Mouse (Mus musculus) embryonic facial prominence, embryonic 13.5 days (tissue): Measurements from ENCODE around the gene Sgpp1. TPM values are rescaled to one million over a fixed set of nuclear protein-coding genes. Genes with fewer than 3 reads are reported as not detected.
"Not testable (repeated sequence)": the region's sequence is repeated elsewhere in the genome, so short reads cannot be mapped to it uniquely, and the experiment has no call there.

Experiments
- ATAC-seq: fragments of 200-750 bp; cut with Nextera tagmentation; 2 replicates; pipeline ENCODE4 v1.8.0; 2017; ENCODE audit warnings: low read depth; ENCODE audit not compliant: insufficient number of reproducible peaks, insufficient read depth, low FRiP score, low TSS enrichment
- H3K27ac ChIP-seq: fragments of 300-500 bp; sonication (generic); 2 replicates; pipeline ENCODE4 v1.5.1; 2015; ENCODE audit warnings: moderate library complexity, mild to moderate bottlenecking, inconsistent platforms
- H3K27me3 ChIP-seq: fragments of 300-500 bp; sonication (generic); 2 replicates; pipeline ENCODE4 v1.6.1; 2015; ENCODE audit warnings: mild to moderate bottlenecking, inconsistent platforms
- H3K36me3 ChIP-seq: fragments of 300-500 bp; sonication (generic); 2 replicates; pipeline ENCODE4 v1.6.1; 2015; ENCODE audit warnings: mild to moderate bottlenecking, inconsistent platforms
- H3K4me1 ChIP-seq: fragments of 300-500 bp; sonication (generic); 2 replicates; pipeline ENCODE4 v1.6.1; 2015; ENCODE audit warnings: inconsistent platforms
- H3K4me2 ChIP-seq: fragments of 300-500 bp; sonication (generic); 2 replicates; pipeline ENCODE4 v1.6.1; 2015; ENCODE audit warnings: moderate library complexity, mild to moderate bottlenecking, inconsistent platforms
- H3K4me3 ChIP-seq: fragments of 300-500 bp; sonication (generic); 2 replicates; pipeline ENCODE4 v1.5.1; 2015; ENCODE audit warnings: mild to moderate bottlenecking, inconsistent platforms
- H3K9ac ChIP-seq: fragments of 300-500 bp; sonication (generic); 2 replicates; pipeline ENCODE4 v1.6.1; 2015; ENCODE audit warnings: mild to moderate bottlenecking, inconsistent platforms
- H3K9me3 ChIP-seq: fragments of 300-500 bp; sonication (generic); 2 replicates; pipeline ENCODE4 v1.6.1; 2016; ENCODE audit warnings: inconsistent platforms
- WGBS: fragments of 180-500 bp; shearing (Covaris S2); methylation state at CpG from one replicate; pipeline ENCODE4 v1.1.7; 2015; ENCODE audit warnings: mixed read lengths; 5-methylcytosine and 5-hydroxymethylcytosine counted together
- polyA plus RNA-seq: library from polyadenylated mRNA; unstranded; fragments of >200 nt; fragmentation: Nextera tagmentation; extraction: Ambion mirVana; gene quantifications from 2 replicates; pipeline ENCODE4 v1.2.1, GENCODE M21; 2015

The Sgpp1 gene
- polyA plus RNA-seq, 1 experiment from 2014 or later = 14.7 TPM

GRCm38 (mm10) chr12:75710596-75711376, 24.7 kb downstream of the Sgpp1 start:
- Histone ChIP-seq H3K27ac (no peak overlapping the region), H3K27me3 (no peaks in the 10 kb centered on the region), H3K4me2 (no peak overlapping the region), H3K9me3 (no peaks in the 10 kb centered on the region), H3K4me3 (no peak overlapping the region), H3K36me3 (peaks cover 1% of the 10 kb centered on the region; the same call in 1 of the 2 replicates), H3K9ac (no peak overlapping the region), H3K4me1 (no peaks in the 10 kb centered on the region)
- WGBS = 86% methylated on average over 9 of the region's 9 CpGs
- no peak for ATAC-seq

GRCm38 (mm10) chr12:75709506-75709905, 26.0 kb downstream of the Sgpp1 start:
- no peaks in the 10 kb centered on the region for H3K4me1 ChIP-seq
- no peak overlapping the region for H3K27ac ChIP-seq
- H3K4me3 ChIP-seq = no peak overlapping the region
- 90% methylated on average over 2 of the region's 2 CpGs for WGBS
- no peak overlapping the region for H3K4me2 ChIP-seq
- H3K36me3 ChIP-seq = no peaks in the 10 kb centered on the region; the same call in 1 of the 2 replicates
- ATAC-seq = no peak
- H3K9me3 ChIP-seq = no peaks in the 10 kb centered on the region
- no peak overlapping the region for H3K9ac ChIP-seq
- no peaks in the 10 kb centered on the region for H3K27me3 ChIP-seq

GRCm38 (mm10) chr12:75706670-75707069, 28.9 kb downstream of the Sgpp1 start:
- Histone ChIP-seq H3K27me3 (no peaks in the 10 kb centered on the region), H3K36me3 (no peaks in the 10 kb centered on the region), H3K27ac (no peak overlapping the region), H3K4me1 (peaks cover 7% of the 10 kb centered on the region), H3K4me3 (no peak overlapping the region), H3K9ac (no peak overlapping the region), H3K4me2 (no peak overlapping the region), H3K9me3 (no peaks in the 10 kb centered on the region)
- ATAC-seq = no peak
- WGBS = 88% methylated on average over 7 of the region's 7 CpGs

- 62% methylated on average over 3 of the region's 3 CpGs for WGBS
- Histone ChIP-seq H3K4me1 (peaks cover 14% of the 10 kb centered on the region), H3K27ac (no peak overlapping the region), H3K36me3 (no peaks in the 10 kb centered on the region), H3K9ac (no peak overlapping the region), H3K4me2 (no peak overlapping the region), H3K9me3 (0 out of 2 replicates have a peak, but pooled peaks cover 2% of the 10 kb centered on the region), H3K4me3 (no peak overlapping the region), H3K27me3 (no peaks in the 10 kb centered on the region)
- no peak for ATAC-seq
These were observed 32.8 kb downstream of the Sgpp1 start for GRCm38 (mm10) chr12:75702739-75703122.

- H3K27ac ChIP-seq = no peak overlapping the region
- 62% methylated on average over 14 of the region's 14 CpGs for WGBS
- H3K9ac ChIP-seq = peak overlapping the region; percentile 44; the same call in 1 of the 2 replicates
- H3K9me3 ChIP-seq = 0 out of 2 replicates have a peak, but pooled peaks cover 2% of the 10 kb centered on the region
- ATAC-seq = no peak
- no peaks in the 10 kb centered on the region for H3K27me3 ChIP-seq
- no peaks in the 10 kb centered on the region for H3K36me3 ChIP-seq
- H3K4me1 ChIP-seq = peaks cover 14% of the 10 kb centered on the region
- peak overlapping the region; percentile 47 for H3K4me2 ChIP-seq
- H3K4me3 ChIP-seq = peak overlapping the region; percentile 9; the same call in 1 of the 2 replicates
These were observed 33.3 kb downstream of the Sgpp1 start for GRCm38 (mm10) chr12:75702084-75702738.

GRCm38 (mm10) chr12:75701173-75702083, 34.1 kb downstream of the Sgpp1 start:
- Histone ChIP-seq H3K4me1 (peaks cover 14% of the 10 kb centered on the region), H3K27ac (no peak overlapping the region; the same call in 1 of the 2 replicates), H3K4me3 (peak overlapping the region; percentile 9; the same call in 1 of the 2 replicates), H3K27me3 (no peaks in the 10 kb centered on the region), H3K36me3 (no peaks in the 10 kb centered on the region), H3K9me3 (0 out of 2 replicates have a peak, but pooled peaks cover 2% of the 10 kb centered on the region), H3K4me2 (peak overlapping the region; percentile 47), H3K9ac (peak overlapping the region; percentile 44; the same call in 1 of the 2 replicates)
- ATAC-seq = no peak
- 33% methylated on average over 21 of the region's 21 CpGs for WGBS

- ATAC-seq = no peak
- 85% methylated on average over 3 of the region's 3 CpGs for WGBS
- Histone ChIP-seq H3K36me3 (no peaks in the 10 kb centered on the region), H3K4me1 (peaks cover 14% of the 10 kb centered on the region), H3K4me3 (no peak overlapping the region), H3K9ac (no peak overlapping the region), H3K27me3 (no peaks in the 10 kb centered on the region), H3K4me2 (no peak overlapping the region), H3K9me3 (0 out of 2 replicates have a peak, but pooled peaks cover 2% of the 10 kb centered on the region), H3K27ac (no peak overlapping the region)
These were observed 36.8 kb downstream of the Sgpp1 start for GRCm38 (mm10) chr12:75698692-75699091.

- not testable (repeated sequence) for H3K27me3 ChIP-seq, H3K36me3 ChIP-seq, H3K27ac ChIP-seq, H3K4me2 ChIP-seq, H3K4me3 ChIP-seq, H3K9ac ChIP-seq, ATAC-seq, H3K9me3 ChIP-seq, H3K4me1 ChIP-seq
- WGBS = 93% methylated on average over 1 of the region's 1 CpGs
These were observed 39.7 kb downstream of the Sgpp1 start for GRCm38 (mm10) chr12:75695845-75696244.

- 86% methylated on average over 2 of the region's 2 CpGs for WGBS
- no peak overlapping the region for H3K4me2 ChIP-seq
- H3K9me3 ChIP-seq = no peaks in the 10 kb centered on the region
- no peaks in the 10 kb centered on the region for H3K27me3 ChIP-seq
- no peaks in the 10 kb centered on the region for H3K36me3 ChIP-seq
- H3K4me3 ChIP-seq = no peak overlapping the region
- H3K4me1 ChIP-seq = no peaks in the 10 kb centered on the region
- no peak overlapping the region for H3K9ac ChIP-seq
- no peak for ATAC-seq
- no peak overlapping the region for H3K27ac ChIP-seq
These were observed 46.5 kb downstream of the Sgpp1 start for GRCm38 (mm10) chr12:75689003-75689402.

GRCm38 (mm10) chr12:75687314-75687713, 48.2 kb downstream of the Sgpp1 start:
- Histone ChIP-seq H3K9ac (no peak overlapping the region), H3K27me3 (no peaks in the 10 kb centered on the region), H3K4me3 (no peak overlapping the region), H3K27ac (no peak overlapping the region), H3K9me3 (no peaks in the 10 kb centered on the region), H3K4me2 (no peak overlapping the region), H3K36me3 (no peaks in the 10 kb centered on the region), H3K4me1 (no peaks in the 10 kb centered on the region)
- 68% methylated on average over 4 of the region's 4 CpGs for WGBS
- ATAC-seq = no peak

- H3K27ac ChIP-seq, H3K9ac ChIP-seq, H3K9me3 ChIP-seq, H3K4me3 ChIP-seq, H3K36me3 ChIP-seq, H3K27me3 ChIP-seq, ATAC-seq, H3K4me1 ChIP-seq, H3K4me2 ChIP-seq: not testable (repeated sequence)
- WGBS = 80% methylated on average over 4 of the region's 4 CpGs
These were observed 51.5 kb downstream of the Sgpp1 start for GRCm38 (mm10) chr12:75684026-75684425.
